Mouse (Mus musculus): Measurements from ENCODE around the gene Actr5.

The Actr5 gene

DNA sequence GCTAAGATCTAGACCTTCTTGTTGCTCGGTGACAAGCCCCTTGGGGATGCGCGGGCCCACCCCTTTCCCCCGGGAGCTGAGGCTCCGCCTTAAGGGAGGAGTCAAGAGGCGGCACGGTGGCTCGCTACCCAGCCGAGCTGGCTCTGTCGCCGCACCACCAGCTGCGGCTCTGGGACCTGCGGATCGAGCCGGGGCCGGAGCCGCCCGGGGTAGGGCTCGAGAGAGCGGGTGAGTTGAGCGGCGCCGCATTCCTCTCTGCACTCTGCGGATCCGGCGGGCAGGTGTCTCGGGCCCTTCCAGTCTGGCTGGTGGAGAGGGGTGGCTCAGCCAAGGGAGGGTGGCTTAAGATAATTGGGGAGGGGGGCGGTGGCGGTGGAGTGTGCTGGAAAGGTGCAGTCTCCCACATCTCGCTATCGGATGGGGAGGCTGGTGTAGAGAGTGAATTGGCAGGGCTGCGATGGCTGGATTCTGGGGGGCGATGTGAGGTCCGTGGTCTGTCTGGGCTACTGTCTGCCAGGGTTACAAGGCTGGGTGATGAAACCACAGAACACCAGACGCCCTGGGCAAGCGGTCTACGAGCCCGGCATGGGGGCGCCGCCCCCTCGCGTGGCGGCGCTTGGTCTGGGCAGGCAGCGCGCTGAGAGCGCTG, 42.5 kb downstream of the Actr5 start:
- no peak for DNase-seq (ENCODE audit: low read depth, low spot score)

DNA sequence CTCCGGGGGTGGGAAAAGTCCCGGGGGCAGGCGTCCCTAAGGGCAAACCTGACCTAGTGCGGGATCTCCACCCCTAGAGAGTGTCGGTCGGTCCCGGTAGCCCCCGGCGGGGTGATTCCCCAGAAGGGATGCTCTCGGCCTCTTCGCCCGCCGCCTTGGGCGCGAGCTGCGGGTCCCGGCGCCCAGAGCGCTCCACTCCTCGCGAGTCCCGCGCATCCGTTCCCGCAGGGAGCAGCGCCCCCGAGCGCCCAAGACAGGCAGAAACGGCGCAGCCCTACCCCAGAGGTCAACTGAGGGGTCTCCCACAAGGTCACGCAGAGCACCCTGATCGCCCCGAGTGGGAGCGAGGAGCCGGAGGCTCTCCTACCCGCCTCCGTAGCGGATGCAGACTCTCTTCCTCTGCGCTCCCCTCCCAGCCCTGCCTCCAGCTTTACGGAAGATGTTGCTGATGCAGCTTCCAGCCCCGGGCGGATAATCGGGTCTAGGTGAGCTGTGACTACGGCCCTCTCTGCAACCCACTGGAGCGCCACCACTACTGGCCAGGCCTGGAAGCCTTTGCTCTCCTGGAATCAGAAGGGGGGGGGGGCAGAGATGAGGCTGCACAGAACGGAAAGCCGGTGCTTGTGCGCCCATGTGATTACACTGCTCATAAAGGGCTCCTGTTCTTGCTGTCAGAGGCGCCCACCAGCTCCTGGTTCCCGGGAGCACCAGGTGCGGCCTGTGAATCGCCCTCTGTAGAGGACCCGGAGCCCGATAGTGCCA, 43.2 kb downstream of the Actr5 start:
- DNase-seq (ENCODE audit: low read depth, low spot score) = no peak

DNA sequence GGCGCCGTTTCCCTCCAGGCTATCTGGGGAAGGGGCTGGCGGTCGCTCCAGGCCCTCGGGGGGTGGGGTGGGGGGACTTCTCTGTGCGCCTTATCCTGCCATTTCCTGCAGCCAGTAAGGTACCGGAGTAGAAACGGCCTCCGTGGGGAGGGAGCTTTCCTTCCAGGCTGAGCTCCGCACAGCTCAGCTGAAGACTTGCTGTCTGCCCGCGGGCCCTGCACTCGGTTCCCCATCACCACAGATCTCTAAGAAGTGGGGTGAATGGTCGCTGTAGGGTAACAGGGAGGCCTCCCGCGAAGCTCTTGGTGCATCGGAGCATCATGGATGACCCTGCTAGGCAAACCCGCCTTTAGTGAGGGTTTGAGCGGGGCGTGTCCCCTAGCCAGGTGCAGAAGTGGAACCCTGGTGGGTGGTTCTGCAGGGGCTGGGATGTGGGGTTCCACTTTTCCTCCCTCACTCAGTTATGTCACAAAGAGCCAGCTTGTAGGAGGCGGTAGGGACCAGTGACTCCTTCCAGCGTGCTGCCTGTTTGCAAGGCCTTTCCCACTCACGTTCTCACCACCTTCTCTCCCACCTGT, 43.8 kb downstream of the Actr5 start:
- no peak for DNase-seq (ENCODE audit: low read depth, low spot score)

DNA sequence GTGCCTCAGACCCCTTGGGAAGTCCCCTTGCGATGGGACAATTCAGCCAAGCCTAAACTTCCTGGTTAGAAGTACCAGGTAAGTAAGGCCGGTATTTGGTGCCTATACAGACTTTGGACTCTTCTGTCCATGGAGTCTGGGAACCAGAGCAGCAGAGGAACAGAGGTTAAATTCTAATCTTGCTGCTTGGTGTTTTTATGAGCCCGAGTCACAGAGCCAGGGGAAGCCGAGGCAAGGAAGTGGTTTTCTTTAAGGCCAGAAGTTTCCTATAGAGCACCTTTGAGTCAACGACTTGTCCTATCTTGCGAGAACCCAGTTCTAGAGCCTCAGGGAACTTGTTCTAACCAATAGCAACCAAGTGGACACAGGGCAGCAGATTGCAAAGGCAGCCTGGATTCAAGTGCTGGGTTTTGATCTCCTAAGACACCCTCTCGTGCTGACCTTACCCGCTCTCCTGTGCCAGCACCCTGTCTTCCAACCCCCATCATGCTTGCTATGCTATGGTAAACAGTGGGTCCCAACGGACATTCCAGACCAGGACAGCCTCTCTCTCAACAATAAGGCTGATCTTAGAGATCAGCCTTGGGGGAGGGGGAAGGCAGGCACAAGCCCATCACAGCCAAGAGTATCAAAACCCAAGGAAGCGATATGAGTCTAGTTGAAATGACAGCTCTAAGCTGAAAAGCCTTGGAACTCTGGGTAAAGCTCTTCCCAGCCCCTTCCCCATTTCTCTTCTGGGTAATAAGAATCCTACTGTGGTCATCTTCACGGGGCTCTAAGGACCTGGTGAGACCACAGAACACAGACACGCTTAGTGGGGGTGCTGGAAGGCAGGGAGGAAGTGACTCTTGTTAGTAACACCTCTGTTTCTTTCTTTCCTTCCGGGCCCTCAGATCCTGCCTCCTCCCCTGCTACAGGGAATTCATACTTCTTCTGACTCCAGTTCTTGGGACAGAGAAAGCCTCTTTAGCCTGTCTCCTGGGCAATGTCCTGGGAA, 44.8 kb downstream of the Actr5 start:
- DNase-seq (ENCODE audit: low read depth, low spot score) = no peak

DNA sequence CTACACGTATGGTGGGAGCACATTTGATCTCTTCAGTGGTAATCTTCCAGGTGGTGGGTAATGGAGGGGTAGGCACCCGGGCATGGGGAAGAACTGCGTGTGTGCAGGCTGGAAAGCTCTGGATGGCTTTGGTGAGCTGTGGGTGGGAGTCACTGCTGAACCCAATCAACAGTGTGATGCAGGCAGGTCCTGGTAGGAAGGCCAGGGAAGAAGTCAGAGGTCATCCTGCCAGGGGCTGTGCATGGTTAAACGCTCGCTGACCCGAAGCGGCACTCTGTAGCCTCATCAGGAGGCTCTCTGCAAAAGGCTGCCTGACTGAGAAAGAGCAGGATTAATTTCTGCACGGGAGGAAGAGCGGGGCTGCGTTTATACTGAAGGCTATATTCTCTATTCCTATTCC, 45.9 kb downstream of the Actr5 start:
- no peak for DNase-seq (ENCODE audit: low read depth, low spot score)

DNA sequence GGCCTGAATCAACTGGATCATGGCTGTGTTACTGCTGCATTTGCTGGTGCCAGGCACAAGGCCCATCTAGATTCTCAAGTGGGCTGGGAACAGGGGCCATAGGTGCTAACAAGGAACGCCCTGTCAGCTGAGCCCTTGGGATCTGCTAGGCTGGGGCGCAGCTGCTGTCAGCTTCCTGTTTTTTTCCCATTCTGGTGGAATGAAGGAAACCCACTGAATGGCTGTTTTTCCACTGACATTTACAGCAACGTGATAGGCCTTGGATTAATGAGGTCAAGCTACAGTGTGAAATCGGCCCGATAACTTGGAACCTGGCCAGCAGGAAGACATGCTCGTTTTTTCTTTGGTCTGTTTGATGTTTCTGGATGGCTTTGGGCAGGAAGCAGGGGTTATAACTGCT, 48.1 kb downstream of the Actr5 start:
- no peak for DNase-seq (ENCODE audit: low read depth, low spot score)

DNA sequence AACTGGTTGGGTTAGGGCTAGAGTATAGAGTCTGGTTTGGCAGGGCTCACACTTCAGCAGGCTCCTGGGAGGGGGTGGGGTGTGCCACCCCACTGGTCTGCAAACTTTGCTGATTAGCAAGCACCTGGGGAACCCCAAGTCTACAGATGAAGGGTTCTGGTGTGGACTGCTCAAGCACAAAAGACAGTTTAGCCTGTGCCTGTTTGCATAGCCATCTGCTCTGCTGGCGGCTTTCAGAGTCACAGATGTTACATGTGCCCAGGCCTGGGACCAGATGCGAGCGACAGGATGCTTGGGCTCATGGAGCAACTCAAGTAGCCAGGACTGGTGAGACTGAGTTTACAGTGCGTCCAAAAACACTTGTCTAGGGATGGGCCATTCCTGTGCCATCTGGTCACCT, 48.8 kb downstream of the Actr5 start:
- DNase-seq (ENCODE audit: low read depth, low spot score) = no peak

DNA sequence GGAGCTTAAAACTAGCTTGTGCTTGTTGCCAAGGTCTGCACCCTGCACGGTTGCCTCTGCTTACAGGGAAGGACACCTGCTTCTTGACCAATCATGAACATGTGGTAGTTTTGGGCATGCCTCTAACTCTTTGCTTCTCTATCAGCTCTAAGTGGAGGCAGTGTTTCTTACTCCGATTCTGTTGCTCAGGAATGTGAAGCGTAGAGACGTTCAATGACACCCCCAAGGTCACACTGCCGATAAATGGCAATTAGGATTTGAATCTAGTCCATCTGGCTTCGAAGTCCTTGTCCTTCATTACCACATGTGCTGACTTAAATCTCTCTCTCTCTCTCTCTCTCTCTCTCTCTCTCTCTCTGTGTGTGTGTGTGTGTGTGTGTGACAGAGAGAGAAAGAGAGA, 49.4 kb downstream of the Actr5 start:
- DNase-seq (ENCODE audit: low read depth, low spot score) = no peak

DNA sequence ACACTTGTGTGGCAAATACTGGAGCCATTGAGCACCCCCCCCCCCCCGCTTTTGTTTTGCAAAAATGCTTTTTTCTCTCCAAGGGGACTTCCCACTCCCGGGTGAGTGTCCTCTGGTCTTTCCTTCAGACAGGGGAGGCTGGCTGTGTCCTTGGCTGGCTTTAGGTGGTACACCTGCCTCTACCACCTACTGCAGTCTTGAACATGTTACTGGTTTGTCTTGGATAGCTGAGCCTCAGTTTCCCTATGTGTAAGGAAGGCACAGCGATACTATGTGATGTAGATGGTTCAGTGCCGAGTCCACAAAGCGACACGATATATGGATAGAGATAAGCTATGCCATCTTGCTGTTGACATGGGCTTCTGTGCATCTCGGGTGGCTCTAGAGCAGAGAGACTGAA, 50.1 kb downstream of the Actr5 start:
- no peak for DNase-seq (ENCODE audit: low read depth, low spot score)

DNA sequence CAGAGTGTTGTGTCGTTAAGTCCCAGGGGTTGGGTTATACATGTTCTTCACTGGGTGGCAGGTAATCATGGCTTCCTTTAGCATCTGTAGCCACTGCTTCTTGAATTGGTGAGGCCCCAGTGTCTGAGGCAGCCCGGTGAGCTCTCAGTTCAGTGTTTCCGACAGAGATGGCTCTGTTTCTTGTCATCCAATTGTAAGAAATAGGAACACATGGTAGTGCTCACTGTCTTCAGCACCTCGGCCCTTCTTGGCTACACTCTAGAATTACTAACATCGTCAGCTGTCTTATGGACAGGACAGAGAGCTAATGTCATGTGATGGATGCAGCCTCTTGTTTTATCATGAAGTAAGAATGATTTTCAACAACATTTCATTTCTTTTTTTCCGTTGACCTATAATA, 50.5 kb downstream of the Actr5 start:
- DNase-seq (ENCODE audit: low read depth, low spot score) = no peak

DNA sequence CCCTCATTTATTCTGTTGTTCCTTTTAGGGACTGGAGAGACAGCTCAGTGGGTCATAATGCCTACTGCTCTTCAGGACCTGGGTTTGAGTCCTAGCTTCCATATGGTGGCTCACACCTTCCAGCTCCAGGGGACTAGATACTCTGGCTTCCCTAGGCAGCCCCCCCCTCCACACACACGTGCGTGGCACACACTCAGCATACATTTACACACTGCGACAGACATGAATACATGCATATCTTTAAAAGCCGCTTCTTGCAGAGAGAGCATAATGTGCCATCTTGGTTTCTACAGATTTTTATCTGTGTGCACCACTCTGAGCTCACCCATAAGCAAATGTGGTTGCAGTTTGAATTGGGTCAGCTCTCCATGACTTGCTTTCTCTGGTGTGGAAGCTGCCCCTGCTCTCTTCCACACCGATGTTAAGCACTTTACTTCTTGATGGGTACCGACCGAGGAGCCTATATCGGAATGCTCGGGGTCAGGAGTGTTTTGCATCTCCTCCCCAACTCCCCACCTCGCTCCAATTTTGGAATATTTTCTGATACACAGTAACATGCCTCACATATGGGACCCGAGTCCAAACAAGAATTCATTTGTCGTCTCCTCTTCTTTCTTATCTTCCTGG, 51.3 kb downstream of the Actr5 start:
- no peak for DNase-seq (ENCODE audit: low read depth, low spot score)

DNA sequence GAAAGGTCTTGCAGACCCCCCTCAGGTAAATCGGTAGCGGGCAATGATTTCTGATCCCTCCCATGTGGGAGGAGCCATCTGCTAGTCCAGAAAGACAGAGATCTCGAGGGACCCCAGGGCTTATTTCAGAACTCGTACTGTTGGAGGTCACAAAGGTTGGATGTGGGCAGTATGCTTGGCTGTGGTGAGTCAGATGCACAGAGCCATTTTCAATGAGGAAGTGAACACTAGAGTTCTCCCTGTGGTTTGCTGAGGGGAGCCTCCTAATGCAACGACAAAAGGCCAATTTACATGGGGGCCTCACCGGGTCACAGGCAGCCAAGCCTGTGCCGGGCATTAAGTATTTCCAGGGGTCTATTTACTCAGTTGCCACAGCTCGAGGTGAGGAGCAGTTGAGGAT, 53.3 kb downstream of the Actr5 start:
- no peak for DNase-seq (ENCODE audit: low read depth, low spot score)

DNA sequence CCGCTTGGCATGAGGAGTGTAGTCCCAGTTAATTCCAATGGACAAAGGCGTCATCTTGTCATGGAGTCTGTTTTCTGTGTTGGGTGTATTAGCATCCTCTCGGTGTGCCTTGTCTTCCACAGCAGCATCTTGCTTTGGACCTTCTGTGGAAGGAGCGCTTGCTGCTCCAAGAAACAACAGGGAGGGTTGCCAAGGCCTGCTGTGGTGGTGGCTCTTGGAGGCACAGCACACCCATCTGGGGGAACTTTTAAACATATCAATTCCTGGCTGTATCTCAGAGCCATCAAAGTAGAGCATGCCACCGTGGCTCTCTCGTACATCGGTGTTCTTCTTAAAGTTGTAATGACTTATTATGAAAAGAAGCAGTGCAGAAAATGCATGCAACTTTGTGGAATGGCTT, 54.4 kb downstream of the Actr5 start:
- DNase-seq (ENCODE audit: low read depth, low spot score) = no peak

DNA sequence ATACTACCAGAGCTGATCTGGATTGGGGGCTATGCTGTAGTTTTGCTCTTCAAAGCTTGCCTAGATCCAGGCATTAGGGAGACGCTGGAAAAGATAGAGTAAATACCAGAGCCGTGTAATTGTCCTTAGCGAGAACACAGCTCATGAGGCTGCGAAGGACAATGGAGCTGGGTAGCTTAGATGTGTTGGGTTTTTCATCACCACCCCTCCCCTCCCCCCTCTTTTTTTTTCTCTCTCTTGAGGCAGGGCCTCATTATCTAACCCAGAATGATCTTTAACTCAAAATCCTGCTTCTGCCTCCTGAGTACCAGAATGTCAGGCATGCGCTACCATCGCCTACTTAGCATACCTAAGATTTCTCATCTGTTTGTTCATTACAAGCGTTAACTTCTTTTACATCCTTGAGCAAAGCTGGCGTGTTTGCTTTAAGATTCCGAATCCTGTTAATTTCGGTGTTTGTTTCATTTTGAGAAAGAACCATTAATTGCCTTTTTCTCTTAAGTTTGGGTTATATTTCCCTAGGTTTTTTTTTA, 55.7 kb downstream of the Actr5 start:
- no peak for DNase-seq (ENCODE audit: low read depth, low spot score)

DNA sequence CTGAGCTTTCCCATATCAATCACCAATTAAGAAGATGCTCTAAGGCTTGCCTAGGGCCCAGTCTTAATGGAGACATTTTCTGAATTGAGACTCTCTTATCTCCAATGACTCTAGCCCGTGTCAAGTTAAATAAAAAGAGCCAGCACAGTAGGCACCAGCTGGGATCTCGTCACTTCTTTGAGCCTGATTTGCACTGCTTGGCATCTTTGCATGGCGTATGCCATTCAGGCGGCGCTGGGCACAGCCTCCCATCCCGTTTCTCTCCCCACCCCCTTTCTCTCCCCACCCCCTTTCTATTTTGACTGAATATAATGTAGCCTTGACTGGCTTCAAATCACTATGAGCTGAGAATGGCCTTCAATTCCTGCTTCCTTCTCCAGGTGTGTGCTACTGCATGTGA, 57.0 kb downstream of the Actr5 start:
- DNase-seq (ENCODE audit: low read depth, low spot score) = no peak

DNA sequence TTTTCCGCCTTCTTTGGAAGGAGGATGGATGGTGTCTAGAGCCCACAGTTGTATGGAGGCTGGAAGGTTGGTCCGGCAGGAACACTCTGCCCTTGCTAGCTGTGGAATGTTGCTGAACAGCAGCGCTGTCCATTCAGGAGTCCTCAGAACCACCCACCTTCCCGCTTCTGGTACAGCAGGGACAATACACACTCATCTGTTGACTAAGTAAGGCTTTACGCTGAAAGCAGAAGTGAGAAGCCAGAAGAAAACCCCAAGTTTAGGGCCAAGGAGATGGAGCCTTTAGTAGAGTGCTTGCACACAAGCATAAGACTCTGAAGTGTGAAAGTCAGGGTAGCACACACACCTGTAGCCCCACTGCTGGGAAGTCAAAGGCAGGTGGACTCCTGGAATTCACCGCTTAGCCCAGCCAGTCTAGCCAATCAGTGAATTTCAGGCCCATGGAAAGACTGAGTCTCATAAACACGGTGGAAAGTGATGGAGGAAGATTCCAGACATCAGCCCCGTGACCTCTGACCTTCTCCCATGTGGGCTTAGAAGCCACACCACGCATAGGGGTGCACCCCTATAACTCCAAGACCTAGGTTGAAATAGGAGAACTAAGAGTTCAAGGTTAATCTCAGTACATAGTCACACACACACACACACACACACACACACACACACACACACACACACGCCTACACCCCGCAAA, 57.8 kb downstream of the Actr5 start:
- DNase-seq (ENCODE audit: low read depth, low spot score) = no peak

DNA sequence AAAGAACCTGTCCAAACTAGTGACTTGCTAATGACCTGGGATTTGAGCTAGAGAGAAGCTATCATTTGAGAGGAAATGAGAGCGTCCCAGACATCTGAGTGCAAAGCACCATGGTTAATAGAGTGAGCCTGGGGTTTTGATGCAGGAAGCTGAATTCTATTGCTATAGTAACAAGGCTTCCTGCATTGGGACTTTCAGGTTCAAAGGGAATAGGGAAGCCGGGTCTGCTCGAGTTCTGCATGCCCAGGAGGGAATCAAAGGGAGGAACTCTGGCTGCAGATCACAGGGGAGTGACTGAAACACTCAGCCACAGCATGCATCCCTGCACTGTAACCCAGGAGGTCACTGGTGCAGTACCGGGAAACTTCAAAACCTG, 58.3 kb downstream of the Actr5 start:
- DNase-seq (ENCODE audit: low read depth, low spot score) = no peak

DNA sequence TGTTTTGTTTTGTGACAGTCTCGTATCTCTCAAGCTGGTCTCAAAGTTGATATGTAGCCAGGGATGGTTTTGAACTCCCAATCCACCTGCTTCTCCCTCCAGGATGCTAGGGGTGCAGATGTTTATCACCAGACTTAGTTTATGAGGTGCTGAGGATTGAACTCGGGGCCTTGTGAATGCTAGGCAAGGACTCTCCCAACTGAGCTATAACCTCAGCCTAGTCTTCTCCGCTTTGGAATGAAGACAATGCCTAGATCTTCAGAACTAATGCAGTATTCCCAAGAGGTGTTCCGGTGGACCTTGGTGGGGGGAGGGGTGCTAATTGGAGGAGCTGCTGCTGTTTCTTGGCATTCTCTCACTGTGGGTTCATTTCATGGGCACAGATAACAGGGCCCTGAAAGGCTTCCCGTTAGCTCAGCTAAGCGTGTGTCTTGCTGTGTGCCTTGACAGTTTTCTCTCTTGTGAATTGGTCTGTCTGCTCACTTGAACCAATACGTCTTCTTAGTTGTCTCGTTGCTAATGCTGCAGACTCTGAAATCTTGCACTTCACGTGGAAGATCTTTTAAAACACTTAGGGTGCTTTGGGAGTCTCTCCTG, 59.7 kb downstream of the Actr5 start:
- no peak for DNase-seq (ENCODE audit: low read depth, low spot score)

DNA sequence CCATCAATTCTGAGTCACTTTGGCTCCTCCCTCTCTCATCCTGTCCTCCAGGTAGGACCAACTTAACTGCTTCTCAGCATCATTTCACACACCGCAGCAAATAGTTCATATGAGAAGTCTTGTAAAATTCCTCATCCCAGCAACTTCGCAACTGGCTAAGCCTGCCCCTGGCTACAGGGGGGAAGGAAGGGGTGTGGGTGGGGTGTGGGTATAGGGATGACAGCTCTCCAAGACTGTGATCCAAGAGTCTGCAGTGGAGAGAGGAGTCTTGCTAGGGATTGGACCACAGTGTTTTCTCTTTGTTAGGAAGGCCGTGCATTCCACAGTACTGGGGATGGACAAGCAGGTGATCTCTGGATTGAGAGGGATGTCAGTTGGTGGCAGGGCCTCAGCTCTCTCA, 60.2 kb downstream of the Actr5 start:
- no peak for DNase-seq (ENCODE audit: low read depth, low spot score)

DNA sequence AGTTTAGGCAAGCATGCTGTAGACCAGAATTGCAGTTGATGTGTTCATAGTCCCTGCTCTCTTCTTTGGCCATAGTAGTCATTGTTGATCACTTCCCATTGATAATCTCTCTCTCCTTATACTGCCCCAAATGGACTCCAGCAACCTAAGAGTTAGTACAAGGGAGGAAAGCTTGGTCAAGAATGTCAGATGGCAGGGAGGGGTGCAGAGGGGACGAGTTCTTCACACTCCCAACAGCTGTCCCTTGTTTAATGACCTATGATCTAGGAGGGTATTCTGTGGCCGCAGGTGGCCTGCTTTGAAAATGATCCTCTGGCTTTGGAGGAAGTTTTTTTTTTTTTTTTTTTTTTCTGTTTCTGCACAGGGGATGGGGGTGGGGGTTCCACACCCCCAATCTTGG, 61.7 kb downstream of the Actr5 start:
- no peak for DNase-seq (ENCODE audit: low read depth, low spot score)

All from c-Kit-negative CD71-positive TER-119-positive erythroid progenitor cells, embryonic 14.5 days (primary cell).